Mouse (Mus musculus): ENCODE measurements around the gene Nckap5. TPM values are rescaled to one million over a fixed set of nuclear protein-coding genes. Genes with fewer than 3 reads are reported as not detected.
A peak's percentile ranks its signal among the peaks of the same experiment; 100 is the strongest.

Nckap5 gene
- polyA plus RNA-seq, 1 experiment from 2014 or later = 4.8 TPM

GRCm38 (mm10) chr1:126442723-126443122 lies 387.9 kb downstream of the Nckap5 start:
- no peaks in the 10 kb centered on the region for H3K4me1 ChIP-seq (ENCODE audit: control insufficient read depth, insufficient read depth, low read length)
- 76% methylated on average over 1 of the region's 1 CpGs for WGBS
- no peak for ATAC-seq (ENCODE audit: insufficient read depth, low FRiP score)
- no peaks in the 10 kb centered on the region for H3K9me3 ChIP-seq (replicated peaks; ENCODE audit: control insufficient read depth, low read length)
- no peaks in the 10 kb centered on the region for H3K27me3 ChIP-seq (ENCODE audit: control insufficient read depth, insufficient read depth, low read length)
- no peaks in the 10 kb centered on the region for H3K36me3 ChIP-seq (ENCODE audit: control insufficient read depth, insufficient read depth, low read length)
- no peak overlapping the region for H3K9ac ChIP-seq (ENCODE audit: low read length)
- H3K4me3 ChIP-seq (replicated peaks; ENCODE audit: low read length) = no peak overlapping the region
- no peak overlapping the region for H3K27ac ChIP-seq (ENCODE audit: low read length)
- H3K4me2 ChIP-seq (ENCODE audit: low read depth, low read length) = no peak overlapping the region

- no peak overlapping the region for H3K4me3 ChIP-seq (replicated peaks; ENCODE audit: low read length)
- H3K9me3 ChIP-seq (replicated peaks; ENCODE audit: control insufficient read depth, low read length) = no peaks in the 10 kb centered on the region
- no peaks in the 10 kb centered on the region for H3K4me1 ChIP-seq (ENCODE audit: control insufficient read depth, insufficient read depth, low read length)
- ATAC-seq (ENCODE audit: insufficient read depth, low FRiP score) = no peak
- H3K4me2 ChIP-seq (ENCODE audit: low read depth, low read length) = no peak overlapping the region
- no peak overlapping the region for H3K27ac ChIP-seq (ENCODE audit: low read length)
- no peak overlapping the region for H3K9ac ChIP-seq (ENCODE audit: low read length)
- H3K36me3 ChIP-seq (ENCODE audit: control insufficient read depth, insufficient read depth, low read length) = no peaks in the 10 kb centered on the region
- WGBS = 76% methylated on average over 6 of the region's 6 CpGs
- no peaks in the 10 kb centered on the region for H3K27me3 ChIP-seq (ENCODE audit: control insufficient read depth, insufficient read depth, low read length)
These were observed 392.5 kb downstream of the Nckap5 start for GRCm38 (mm10) chr1:126438000-126438572.

GRCm38 (mm10) chr1:126436937-126437667 lies 393.5 kb downstream of the Nckap5 start:
- H3K9me3 ChIP-seq (replicated peaks; ENCODE audit: control insufficient read depth, low read length) = no peaks in the 10 kb centered on the region
- H3K27me3 ChIP-seq (ENCODE audit: control insufficient read depth, insufficient read depth, low read length) = no peaks in the 10 kb centered on the region
- no peak overlapping the region for H3K27ac ChIP-seq (ENCODE audit: low read length)
- H3K4me3 ChIP-seq (replicated peaks; ENCODE audit: low read length) = no peak overlapping the region
- H3K36me3 ChIP-seq (ENCODE audit: control insufficient read depth, insufficient read depth, low read length) = no peaks in the 10 kb centered on the region
- no peak for ATAC-seq (ENCODE audit: insufficient read depth, low FRiP score)
- no peak overlapping the region for H3K9ac ChIP-seq (ENCODE audit: low read length)
- 69% methylated on average over 9 of the region's 9 CpGs for WGBS
- H3K4me1 ChIP-seq (ENCODE audit: control insufficient read depth, insufficient read depth, low read length) = no peaks in the 10 kb centered on the region
- H3K4me2 ChIP-seq (ENCODE audit: low read depth, low read length) = no peak overlapping the region

GRCm38 (mm10) chr1:126432285-126432684 lies 398.3 kb downstream of the Nckap5 start:
- no peaks in the 10 kb centered on the region for H3K9me3 ChIP-seq (replicated peaks; ENCODE audit: control insufficient read depth, low read length)
- no peak overlapping the region for H3K27ac ChIP-seq (ENCODE audit: low read length)
- 86% methylated on average over 4 of the region's 4 CpGs for WGBS
- no peak overlapping the region for H3K9ac ChIP-seq (ENCODE audit: low read length)
- H3K36me3 ChIP-seq (ENCODE audit: control insufficient read depth, insufficient read depth, low read length) = no peaks in the 10 kb centered on the region
- no peak overlapping the region for H3K4me3 ChIP-seq (replicated peaks; ENCODE audit: low read length)
- no peak for ATAC-seq (ENCODE audit: insufficient read depth, low FRiP score)
- H3K4me2 ChIP-seq (ENCODE audit: low read depth, low read length) = no peak overlapping the region
- no peaks in the 10 kb centered on the region for H3K27me3 ChIP-seq (ENCODE audit: control insufficient read depth, insufficient read depth, low read length)
- H3K4me1 ChIP-seq (ENCODE audit: control insufficient read depth, insufficient read depth, low read length) = peaks cover 3% of the 10 kb centered on the region; the same call in 1 of the 2 replicates

GRCm38 (mm10) chr1:126431594-126431993 lies 399.0 kb downstream of the Nckap5 start:
- peak overlapping the region; percentile 19; the same call in 1 of the 2 replicates for H3K4me2 ChIP-seq (ENCODE audit: low read depth, low read length)
- peak; percentile 33; the same call in 1 of the 2 replicates for ATAC-seq (ENCODE audit: insufficient read depth, low FRiP score)
- H3K9me3 ChIP-seq (replicated peaks; ENCODE audit: control insufficient read depth, low read length) = no peaks in the 10 kb centered on the region
- 21% methylated on average over 5 of the region's 5 CpGs for WGBS
- no peaks in the 10 kb centered on the region for H3K36me3 ChIP-seq (ENCODE audit: control insufficient read depth, insufficient read depth, low read length)
- no peak overlapping the region for H3K27ac ChIP-seq (ENCODE audit: low read length)
- no peak overlapping the region for H3K4me3 ChIP-seq (replicated peaks; ENCODE audit: low read length)
- H3K27me3 ChIP-seq (ENCODE audit: control insufficient read depth, insufficient read depth, low read length) = no peaks in the 10 kb centered on the region
- H3K4me1 ChIP-seq (ENCODE audit: control insufficient read depth, insufficient read depth, low read length) = peaks cover 3% of the 10 kb centered on the region; the same call in 1 of the 2 replicates
- no peak overlapping the region for H3K9ac ChIP-seq (ENCODE audit: low read length)

GRCm38 (mm10) chr1:126411426-126411825 lies 419.2 kb downstream of the Nckap5 start:
- no peaks in the 10 kb centered on the region for H3K27me3 ChIP-seq (ENCODE audit: control insufficient read depth, insufficient read depth, low read length)
- H3K9me3 ChIP-seq (replicated peaks; ENCODE audit: control insufficient read depth, low read length) = no peaks in the 10 kb centered on the region
- ATAC-seq (ENCODE audit: insufficient read depth, low FRiP score) = no peak
- H3K27ac ChIP-seq (ENCODE audit: low read length) = no peak overlapping the region
- H3K4me2 ChIP-seq (ENCODE audit: low read depth, low read length) = no peak overlapping the region
- no peaks in the 10 kb centered on the region for H3K36me3 ChIP-seq (ENCODE audit: control insufficient read depth, insufficient read depth, low read length)
- H3K9ac ChIP-seq (ENCODE audit: low read length) = no peak overlapping the region
- no peaks in the 10 kb centered on the region for H3K4me1 ChIP-seq (ENCODE audit: control insufficient read depth, insufficient read depth, low read length)
- H3K4me3 ChIP-seq (replicated peaks; ENCODE audit: low read length) = no peak overlapping the region
- WGBS = 71% methylated on average over 5 of the region's 5 CpGs

- 8% methylated on average over 4 of the region's 4 CpGs for WGBS
- H3K27me3 ChIP-seq (ENCODE audit: control insufficient read depth, insufficient read depth, low read length) = no peaks in the 10 kb centered on the region
- H3K4me1 ChIP-seq (ENCODE audit: control insufficient read depth, insufficient read depth, low read length) = no peaks in the 10 kb centered on the region
- H3K9me3 ChIP-seq (replicated peaks; ENCODE audit: control insufficient read depth, low read length) = no peaks in the 10 kb centered on the region
- no peak overlapping the region for H3K4me3 ChIP-seq (replicated peaks; ENCODE audit: low read length)
- no peak overlapping the region for H3K27ac ChIP-seq (ENCODE audit: low read length)
- H3K4me2 ChIP-seq (ENCODE audit: low read depth, low read length) = no peak overlapping the region
- H3K9ac ChIP-seq (ENCODE audit: low read length) = no peak overlapping the region
- H3K36me3 ChIP-seq (ENCODE audit: control insufficient read depth, insufficient read depth, low read length) = no peaks in the 10 kb centered on the region
- no peak for ATAC-seq (ENCODE audit: insufficient read depth, low FRiP score)
These were observed 422.7 kb downstream of the Nckap5 start for GRCm38 (mm10) chr1:126407886-126408285.

- no peak overlapping the region for H3K4me3 ChIP-seq (replicated peaks; ENCODE audit: low read length)
- ATAC-seq (ENCODE audit: insufficient read depth, low FRiP score) = no peak
- 84% methylated on average over 2 of the region's 2 CpGs for WGBS
- no peaks in the 10 kb centered on the region for H3K27me3 ChIP-seq (ENCODE audit: control insufficient read depth, insufficient read depth, low read length)
- no peak overlapping the region for H3K9ac ChIP-seq (ENCODE audit: low read length)
- H3K9me3 ChIP-seq (replicated peaks; ENCODE audit: control insufficient read depth, low read length) = no peaks in the 10 kb centered on the region
- H3K4me1 ChIP-seq (ENCODE audit: control insufficient read depth, insufficient read depth, low read length) = no peaks in the 10 kb centered on the region
- H3K4me2 ChIP-seq (ENCODE audit: low read depth, low read length) = no peak overlapping the region
- H3K36me3 ChIP-seq (ENCODE audit: control insufficient read depth, insufficient read depth, low read length) = no peaks in the 10 kb centered on the region
- H3K27ac ChIP-seq (ENCODE audit: low read length) = no peak overlapping the region
These were observed 425.1 kb downstream of the Nckap5 start for GRCm38 (mm10) chr1:126405543-126405942.

- Histone ChIP-seq H3K27me3 (ENCODE audit: control insufficient read depth, insufficient read depth, low read length) (no peaks in the 10 kb centered on the region), H3K4me1 (ENCODE audit: control insufficient read depth, insufficient read depth, low read length) (no peaks in the 10 kb centered on the region), H3K36me3 (ENCODE audit: control insufficient read depth, insufficient read depth, low read length) (no peaks in the 10 kb centered on the region), H3K9me3 (replicated peaks; ENCODE audit: control insufficient read depth, low read length) (no peaks in the 10 kb centered on the region), H3K4me2 (ENCODE audit: low read depth, low read length) (no peak overlapping the region), H3K27ac (ENCODE audit: low read length) (no peak overlapping the region), H3K9ac (ENCODE audit: low read length) (no peak overlapping the region), H3K4me3 (replicated peaks; ENCODE audit: low read length) (no peak overlapping the region)
- ATAC-seq (ENCODE audit: insufficient read depth, low FRiP score) = no peak
These were observed 426.6 kb downstream of the Nckap5 start for GRCm38 (mm10) chr1:126403970-126404369.

Measured in stomach, embryonic 16.5 days (tissue).